Mouse (Mus musculus) bone marrow macrophage, adult 2 months (primary cell): ENCODE data around the gene Brdt.

Experiments used
- CTCF ChIP-seq: IDR thresholded peaks from 2 replicates; pipeline ENCODE4 v1.5.1; 2012; ENCODE audit warnings: low read depth, mild to moderate bottlenecking, low read length, moderate library complexity
- POLR2A ChIP-seq: IDR thresholded peaks from 2 replicates; pipeline ENCODE4 v1.6.1; 2012; ENCODE audit warnings: mild to moderate bottlenecking, low read depth, low read length, borderline replicate concordance

GRCm38 (mm10) chr5:107288427-107289233 is 42.3 kb upstream of the Brdt start:
- TF ChIP-seq CTCF = no peak
- no peak for TF ChIP-seq POLR2A
